Mouse (Mus musculus) common myeloid progenitor, adult 5-6 weeks (primary cell): Measurements from ENCODE around the gene Zfand3. TPM values are rescaled to one million over a fixed set of nuclear protein-coding genes. Genes with fewer than 3 reads are reported as not detected.

Source experiments
- ATAC-seq: replicated peaks from 2 replicates; pipeline ENCODE4 v1.8.0; 2016; ENCODE audit warnings: low read depth, mild to moderate bottlenecking, moderate TSS enrichment, inconsistent platforms; ENCODE audit not compliant: poor library complexity, severe bottlenecking
- total RNA-seq: library from RNA; stranded (forward); fragments of 200-1000, 187-1606 nt; gene quantifications from 2 replicates; pipeline ENCODE4 v1.2.3, GENCODE M21; 2017

Gene Zfand3
- total RNA-seq, 1 experiment from 2014 or later = 10.0 TPM

GRCm38 (mm10) chr17:29995986-29996385, 8.5 kb upstream of the Zfand3 start:
- no peak for ATAC-seq

- no peak for ATAC-seq
Measured at GRCm38 (mm10) chr17:29997726-29998125, 6.8 kb upstream of the Zfand3 start.

GRCm38 (mm10) chr17:29998566-29999295, 5.8 kb upstream of the Zfand3 start:
- ATAC-seq = no peak

- ATAC-seq = no peak
Measured at GRCm38 (mm10) chr17:30005103-30005443, 540 bp downstream of the Zfand3 start.

GRCm38 (mm10) chr17:30005451-30005941, 963 bp downstream of the Zfand3 start:
- ATAC-seq = 0 out of 2 replicates have a peak, but pooled peaks have one; percentile 5

GRCm38 (mm10) chr17:30006877-30007276, 2.3 kb downstream of the Zfand3 start:
- no peak for ATAC-seq

GRCm38 (mm10) chr17:30007883-30008282, 3.4 kb downstream of the Zfand3 start:
- ATAC-seq = no peak

- no peak for ATAC-seq
Measured at GRCm38 (mm10) chr17:30008392-30008791, 3.9 kb downstream of the Zfand3 start.

- ATAC-seq = no peak
Measured at GRCm38 (mm10) chr17:30014660-30015059, 10.1 kb downstream of the Zfand3 start.

- no peak for ATAC-seq
Measured at GRCm38 (mm10) chr17:30018927-30019610, 14.5 kb downstream of the Zfand3 start.

GRCm38 (mm10) chr17:30019942-30020341, 15.4 kb downstream of the Zfand3 start:
- no peak for ATAC-seq

GRCm38 (mm10) chr17:30024651-30025050, 20.1 kb downstream of the Zfand3 start:
- peak; percentile 49; the same call in 1 of the 2 replicates for ATAC-seq

GRCm38 (mm10) chr17:30026617-30027016, 22.1 kb downstream of the Zfand3 start:
- peak; percentile 56 for ATAC-seq

GRCm38 (mm10) chr17:30027343-30028029, 23.0 kb downstream of the Zfand3 start:
- ATAC-seq = peak; percentile 45

- no peak for ATAC-seq
Measured at GRCm38 (mm10) chr17:30029633-30030226, 25.2 kb downstream of the Zfand3 start.

GRCm38 (mm10) chr17:30032796-30033195, 28.3 kb downstream of the Zfand3 start:
- no peak for ATAC-seq

- no peak for ATAC-seq
Measured at GRCm38 (mm10) chr17:30033991-30034390, 29.5 kb downstream of the Zfand3 start.

- no peak for ATAC-seq
Measured at GRCm38 (mm10) chr17:30035216-30036005, 30.9 kb downstream of the Zfand3 start.

- ATAC-seq = no peak
Measured at GRCm38 (mm10) chr17:30043163-30043822, 38.8 kb downstream of the Zfand3 start.
